Mouse (Mus musculus): ENCODE results near the gene Lman1l.

- TF ChIP-seq HCFC1 (IDR thresholded peaks at IDR 0.05; ENCODE audit: borderline replicate concordance, insufficient read depth, low read length), result no peak
- TF ChIP-seq ZC3H11A (IDR thresholded peaks at IDR 0.05; ENCODE audit: borderline replicate concordance, low read depth, low read length), result no peak
- no peak for TF ChIP-seq MAFK (IDR thresholded peaks at IDR 0.05; ENCODE audit: insufficient read depth, low read depth, low read length)
- no peak for TF ChIP-seq ZNF384 (IDR thresholded peaks at IDR 0.05; ENCODE audit: low read depth, low read length)
- no peak for TF ChIP-seq CHD2 (IDR thresholded peaks at IDR 0.05; ENCODE audit: low read depth, low read length)
These were observed 39.9 kb upstream of the Lman1l start for GRCm38 (mm10) chr9:57660501-57660900.

All from ES-E14 (cell line).